Mouse (Mus musculus) heart, adult 2 months (tissue): ENCODE results near the gene Itga2b. TPM values are rescaled to one million over a fixed set of nuclear protein-coding genes. Genes with fewer than 3 reads are reported as not detected.
"Not testable (repeated sequence)": the region's sequence is repeated elsewhere in the genome, so short reads cannot be mapped to it uniquely, and the experiment has no call there.

Experiments used
- DNase-seq, 2 experiments: peaks; one replicate each; pipeline ENCODE4 v3.0.0; 2021
- H3K27ac ChIP-seq: fragments of 200-600 bp; 2 replicates; pipeline ENCODE4 v1.8.1; 2022
- H3K27me3 ChIP-seq: fragments of 200-500 bp; 2 replicates; pipeline ENCODE4 v1.6.1; 2012; ENCODE audit warnings: mild to moderate bottlenecking, low read length, inconsistent platforms, mixed read lengths; ENCODE audit not compliant: control insufficient read depth, insufficient read depth
- H3K36me3 ChIP-seq: fragments of 200-500 bp; 2 replicates; pipeline ENCODE4 v1.6.1; 2012; ENCODE audit warnings: low read length, inconsistent platforms; ENCODE audit not compliant: control insufficient read depth, insufficient read depth
- H3K4me1 ChIP-seq: fragments of 200-500 bp; 2 replicates; pipeline ENCODE4 v1.6.1; 2011; ENCODE audit warnings: low read length; ENCODE audit not compliant: control insufficient read depth, insufficient read depth
- H3K4me3 ChIP-seq: fragments of 200-600 bp; 2 replicates; pipeline ENCODE4 v1.8.1; 2022
- H3K79me2 ChIP-seq: fragments of 200-500 bp; replicated peaks from 2 replicates; pipeline ENCODE4 v1.6.1; 2012; ENCODE audit warnings: mild to moderate bottlenecking, inconsistent platforms, low read length, moderate library complexity, mixed read lengths; ENCODE audit not compliant: control insufficient read depth, insufficient read depth
- H3K9ac ChIP-seq: fragments of 200-500 bp; 2 replicates; pipeline ENCODE4 v1.6.1; 2012; ENCODE audit warnings: low read depth, mild to moderate bottlenecking, control low read depth, inconsistent platforms, low read length, mixed read lengths
- CTCF ChIP-seq: fragments of 200-600 bp; IDR thresholded peaks from 2 replicates; pipeline ENCODE4 v1.8.1; 2022; ENCODE audit warnings: antibody characterized with exemption, mild to moderate bottlenecking, moderate library complexity
- EP300 ChIP-seq: fragments of 200-500 bp; IDR thresholded peaks from 2 replicates; pipeline ENCODE4 v1.6.1; 2011; ENCODE audit warnings: low read depth, low read length, control low read depth; ENCODE audit not compliant: insufficient read depth
- POLR2A ChIP-seq: fragments of 200-500 bp; IDR thresholded peaks from 2 replicates; pipeline ENCODE4 v1.6.1; 2011; ENCODE audit warnings: mild to moderate bottlenecking, low read depth, low read length, control low read depth; ENCODE audit not compliant: insufficient read depth
- WGBS: fragments of 180-500 bp; shearing (Covaris S2); methylation state at CpG from one replicate; pipeline ENCODE4 v1.1.7; 2018; 5-methylcytosine and 5-hydroxymethylcytosine counted together
- intact Hi-C: fragments of 180-260 bp; cut with DNase I; formaldehyde crosslinking; loops from one replicate; pipeline ENCODE4 v1.15.1; 2025
- polyA plus RNA-seq: library from polyadenylated mRNA; depleted of rRNA; stranded (reverse); fragments of >200 nt; gene quantifications from 2 replicates; pipeline ENCODE4 v1.2.3, GENCODE M21; 2012
- total RNA-seq, 2 experiments: library from RNA; stranded (reverse); gene quantifications; 2 replicates each; pipeline ENCODE4 v1.2.3; 2021

Gene Itga2b
- total and polyA plus RNA-seq, 3 experiments: 3.1 to 14.5 (median 6.9) TPM

- Histone ChIP-seq H3K27me3 (no peaks in the 10 kb centered on the region), H3K36me3 (no peaks in the 10 kb centered on the region), H3K4me1 (peaks cover 3% of the 10 kb centered on the region), H3K79me2 (no peaks in the 10 kb centered on the region), H3K4me3 (no peak overlapping the region), H3K27ac (no peak overlapping the region), H3K9ac (no peak overlapping the region)
- WGBS: 64% methylated on average over 10 of the region's 10 CpGs
- no peak for DNase-seq
- TF ChIP-seq POLR2A (no peak), CTCF (no peak), EP300 (no peak)
- intact Hi-C loops: no loop called here
Observed at GRCm38 (mm10) chr11:102415034-102415802, 54.7 kb downstream of the Itga2b start.

GRCm38 (mm10) chr11:102413059-102413458 lies 56.9 kb downstream of the Itga2b start:
- no peak for DNase-seq
- Histone ChIP-seq H3K36me3 (no peaks in the 10 kb centered on the region), H3K4me1 (peaks cover 3% of the 10 kb centered on the region), H3K27me3 (no peaks in the 10 kb centered on the region), H3K9ac (no peak overlapping the region), H3K79me2 (no peaks in the 10 kb centered on the region), H3K27ac (no peak overlapping the region), H3K4me3 (no peak overlapping the region)
- intact Hi-C loops: no loop called here
- 80% methylated on average over 8 of the region's 8 CpGs for WGBS
- no peak for TF ChIP-seq EP300
- TF ChIP-seq POLR2A: no peak
- TF ChIP-seq CTCF: no peak

- Histone ChIP-seq H3K4me3 (no peak overlapping the region), H3K4me1 (peaks cover 3% of the 10 kb centered on the region), H3K27me3 (no peaks in the 10 kb centered on the region), H3K79me2 (no peaks in the 10 kb centered on the region), H3K9ac (0 out of 2 replicates have a peak overlapping the region, but pooled peaks have one; percentile 4), H3K27ac (peak overlapping the region; percentile 17), H3K36me3 (no peaks in the 10 kb centered on the region)
- DNase-seq: peak; percentile 88 to 91
- TF ChIP-seq POLR2A: no peak
- TF ChIP-seq EP300: peak; percentile 97
- TF ChIP-seq CTCF: peak; percentile 94
- 5% methylated on average over 11 of the region's 11 CpGs for WGBS
- intact Hi-C loops: loop anchor here (1.0 to 2.0 kb wide), 2 partner anchors 102 to 163 kb away; partner anchors contain the start of gene BC030867
Observed at GRCm38 (mm10) chr11:102411704-102412103, 58.2 kb downstream of the Itga2b start.

GRCm38 (mm10) chr11:102411061-102411460 lies 58.9 kb downstream of the Itga2b start:
- Histone ChIP-seq H3K27ac (no peak overlapping the region), H3K79me2 (no peaks in the 10 kb centered on the region), H3K9ac (no peak overlapping the region), H3K4me3 (no peak overlapping the region), H3K4me1 (peaks cover 5% of the 10 kb centered on the region), H3K27me3 (no peaks in the 10 kb centered on the region), H3K36me3 (no peaks in the 10 kb centered on the region)
- no peak for DNase-seq
- intact Hi-C loops: loop anchor here (1.0 to 2.0 kb wide), 2 partner anchors 102 to 162 kb away; partner anchors contain the start of gene BC030867
- TF ChIP-seq CTCF (no peak), POLR2A (no peak), EP300 (no peak)
- WGBS: 67% methylated on average over 3 of the region's 3 CpGs

GRCm38 (mm10) chr11:102410345-102410744 lies 59.6 kb downstream of the Itga2b start:
- H3K4me1 ChIP-seq, H3K9ac ChIP-seq, H3K4me3 ChIP-seq, DNase-seq, H3K36me3 ChIP-seq, H3K27me3 ChIP-seq, H3K27ac ChIP-seq, H3K79me2 ChIP-seq: not testable (repeated sequence)
- intact Hi-C loops: loop anchor here (2.0 kb wide), 1 partner anchor 162 kb away; the partner anchor contains the start of gene BC030867
- WGBS: 97% methylated on average over 3 of the region's 3 CpGs

- H3K27ac ChIP-seq: no peak overlapping the region
- no peaks in the 10 kb centered on the region for H3K36me3 ChIP-seq
- H3K4me3 ChIP-seq: no peak overlapping the region
- H3K4me1 ChIP-seq: peaks cover 5% of the 10 kb centered on the region
- no peak for DNase-seq
- TF ChIP-seq CTCF: no peak
- no peak for TF ChIP-seq POLR2A
- TF ChIP-seq EP300: no peak
- intact Hi-C loops: loop anchor here (1.0 to 2.0 kb wide), 2 partner anchors 113 to 161 kb away; partner anchors contain the start of gene BC030867
- H3K79me2 ChIP-seq: no peaks in the 10 kb centered on the region
- H3K27me3 ChIP-seq: no peaks in the 10 kb centered on the region
- H3K9ac ChIP-seq: no peak overlapping the region
- WGBS: 81% methylated on average over 3 of the region's 3 CpGs
Observed at GRCm38 (mm10) chr11:102409795-102410330, 60.1 kb downstream of the Itga2b start.
